Mouse (Mus musculus) heart, postnatal 0 days (tissue): ENCODE results near the gene Traf7. TPM values are rescaled to one million over a fixed set of nuclear protein-coding genes. Genes with fewer than 3 reads are reported as not detected.

Experiments used
- ATAC-seq: fragments of 200-750 bp; cut with Nextera tagmentation; 2 replicates; pipeline ENCODE4 v1.8.0; 2017; ENCODE audit warnings: low read depth, moderate number of reproducible peaks, moderate library complexity; ENCODE audit not compliant: insufficient read depth
- DNase-seq: peaks from one replicate; pipeline ENCODE4 v3.0.0-alpha.2; 2016; ENCODE audit warnings: low spot score
- H3K27ac ChIP-seq: fragments of 300-500 bp; sonication (generic); 2 replicates; pipeline ENCODE4 v1.5.1; 2014; ENCODE audit warnings: low read depth, mild to moderate bottlenecking
- H3K27me3 ChIP-seq: fragments of 300-500 bp; sonication (generic); 2 replicates; pipeline ENCODE4 v1.6.1; 2014; ENCODE audit warnings: low read length, mixed read lengths; ENCODE audit not compliant: control insufficient read depth, insufficient read depth
- H3K36me3 ChIP-seq: fragments of 300-500 bp; sonication (generic); replicated peaks from 2 replicates; pipeline ENCODE4 v1.6.1; 2014; ENCODE audit warnings: low read length, mixed read lengths; ENCODE audit not compliant: control insufficient read depth, insufficient read depth
- H3K4me1 ChIP-seq: fragments of 300-500 bp; sonication (generic); 2 replicates; pipeline ENCODE4 v1.6.1; 2014; ENCODE audit warnings: antibody characterized with exemption; ENCODE audit not compliant: control insufficient read depth, insufficient read depth
- H3K4me2 ChIP-seq: fragments of 300-500 bp; sonication (generic); 2 replicates; pipeline ENCODE4 v1.6.1; 2014; ENCODE audit warnings: low read depth, mild to moderate bottlenecking, low read length, moderate library complexity
- H3K4me3 ChIP-seq: fragments of 300-500 bp; sonication (generic); 2 replicates; pipeline ENCODE4 v1.5.1; 2014; ENCODE audit warnings: low read depth, low read length
- H3K9ac ChIP-seq: fragments of 300-500 bp; sonication (generic); replicated peaks from 2 replicates; pipeline ENCODE4 v1.6.1; 2014; ENCODE audit warnings: low read depth, low read length, mixed read lengths
- H3K9me3 ChIP-seq: fragments of 300-500 bp; sonication (generic); replicated peaks from 2 replicates; pipeline ENCODE4 v1.6.1; 2016; ENCODE audit warnings: low read length; ENCODE audit not compliant: control insufficient read depth
- CTCF ChIP-seq: IDR thresholded peaks from 2 replicates; pipeline ENCODE4 v1.5.1; 2016; ENCODE audit warnings: antibody characterized with exemption, control low read depth, low read depth
- EP300 ChIP-seq: IDR thresholded peaks from 2 replicates; pipeline ENCODE4 v1.6.1; 2016; ENCODE audit warnings: antibody characterized with exemption, low read depth
- WGBS: fragments of 180-500 bp; shearing (Covaris S2); extraction: QIAGEN DNeasy Blood & Tissue Kit; methylation state at CpG from one replicate; pipeline ENCODE4 v1.1.7; 2014; 5-methylcytosine and 5-hydroxymethylcytosine counted together
- polyA plus RNA-seq: library from polyadenylated mRNA; unstranded; fragments of >200 nt; fragmentation: Nextera tagmentation; extraction: Ambion mirVana; gene quantifications from 2 replicates; pipeline ENCODE4 v1.2.1, GENCODE M21; 2015
- total RNA-seq: library from RNA; depleted of rRNA; stranded (reverse); fragments of >200 nt; gene quantifications from 2 replicates; pipeline ENCODE4 v1.2.3, GENCODE M21; 2014; ENCODE audit warnings: low replicate concordance

The Traf7 gene
- total and polyA plus RNA-seq, 2 experiments from 2014 or later = 48.9 to 281 TPM

DNA sequence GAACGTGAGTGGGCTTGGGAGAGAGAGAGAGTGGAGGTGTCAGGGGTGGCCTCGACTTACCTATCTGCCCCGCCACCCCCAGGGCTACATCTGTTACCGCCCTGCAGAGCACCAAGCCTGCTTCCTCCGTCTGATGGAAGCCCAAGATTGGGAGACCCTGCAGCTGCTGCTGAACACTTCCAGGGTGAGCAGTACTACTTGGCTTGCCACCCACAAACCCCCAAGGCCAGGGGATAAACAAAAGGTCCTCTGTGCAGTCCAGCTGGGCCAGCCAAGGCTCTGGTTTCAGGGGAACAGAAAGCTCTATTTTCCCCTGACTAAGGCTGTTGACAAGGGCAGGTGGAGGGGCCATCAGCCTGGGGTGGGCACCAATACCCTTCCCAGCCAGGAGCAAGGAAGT lies 53.2 kb downstream of the Traf7 start:
- Histone ChIP-seq H3K4me1 (peaks cover 21% of the 10 kb centered on the region), H3K27me3 (no peaks in the 10 kb centered on the region), H3K27ac (no peak overlapping the region), H3K36me3 (peaks cover 38% of the 10 kb centered on the region), H3K4me2 (no peak overlapping the region), H3K9me3 (no peaks in the 10 kb centered on the region), H3K9ac (no peak overlapping the region), H3K4me3 (no peak overlapping the region)
- DNase-seq = no peak
- TF ChIP-seq CTCF (no peak), EP300 (no peak)
- WGBS = 80% methylated on average over 5 of the region's 5 CpGs
- no peak for ATAC-seq

DNA sequence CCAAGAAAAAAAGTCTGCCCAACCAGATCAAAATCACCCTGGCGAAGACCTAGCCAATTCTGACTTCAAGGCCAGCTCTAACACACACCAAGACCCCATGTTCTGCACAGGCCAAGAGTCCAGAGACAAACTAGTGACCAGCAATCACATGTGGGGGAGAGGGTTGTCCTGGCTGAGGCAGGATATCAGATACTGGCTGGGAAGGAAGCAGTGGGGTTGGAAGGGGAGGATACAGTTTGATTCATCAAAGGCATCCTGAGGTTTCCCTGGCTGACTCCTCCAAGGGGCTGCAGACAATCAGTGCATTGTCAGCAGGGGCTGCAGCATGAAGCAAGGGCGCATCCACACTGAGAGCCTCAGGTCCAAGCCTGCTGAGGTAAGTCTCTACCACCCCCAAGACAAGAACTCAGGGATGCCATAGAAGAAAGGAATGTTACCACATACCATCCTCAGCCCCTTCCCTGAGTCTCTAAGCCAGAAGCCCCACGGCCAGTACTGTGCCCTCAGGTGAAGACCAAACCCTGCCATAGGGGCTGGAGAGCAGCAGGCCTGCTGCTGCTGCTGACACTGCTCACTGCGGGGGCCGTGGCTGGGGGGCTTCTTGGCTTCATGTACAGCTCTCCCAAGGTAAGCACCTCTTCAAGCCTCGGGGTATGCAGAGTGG lies 54.0 kb downstream of the Traf7 start, which contains the start of gene Bricd5:
Gene Bricd5 (plus strand): TSS at position 273 of the 664 bp plus-strand sequence.
- 0 out of 2 replicates have a peak within 1 kb of the TSS, but pooled peaks have one; percentile 21 for H3K4me2 ChIP-seq
- H3K27ac ChIP-seq = peak within 1 kb of the TSS; percentile 13
- H3K36me3 ChIP-seq = peaks cover 38% of the 10 kb centered on the region
- no peak for DNase-seq
- H3K9ac ChIP-seq = no peak within 1 kb of the TSS; the same call in 1 of the 2 replicates
- TF ChIP-seq CTCF = no peak
- TF ChIP-seq EP300 = no peak
- H3K4me1 ChIP-seq = peaks cover 21% of the 10 kb centered on the region
- WGBS = 74% methylated on average over 6 of the region's 6 CpGs
- H3K27me3 ChIP-seq = no peaks in the 10 kb centered on the region
- no peak within 1 kb of the TSS for H3K4me3 ChIP-seq
- H3K9me3 ChIP-seq = no peaks in the 10 kb centered on the region
- ATAC-seq = no peak

DNA sequence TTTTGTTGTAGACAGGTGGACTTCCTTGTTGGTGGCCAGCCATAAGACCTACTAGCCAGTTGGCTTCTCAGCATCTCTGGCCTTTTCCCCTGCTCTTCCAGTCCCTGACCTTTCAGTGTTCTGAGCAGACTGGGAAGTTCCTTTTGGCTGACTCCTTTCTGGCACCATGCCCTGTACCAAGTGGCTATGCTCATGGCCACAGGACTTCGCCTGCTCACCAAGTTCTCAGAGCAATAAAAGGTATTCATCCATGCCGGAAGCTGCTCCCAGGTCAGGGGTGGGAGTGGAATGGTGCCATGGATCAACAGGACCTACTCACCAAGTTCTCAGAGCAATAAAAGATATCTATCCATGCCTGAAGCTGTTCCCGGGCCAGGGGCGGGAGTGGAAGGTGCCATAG lies 55.2 kb downstream of the Traf7 start:
- peaks cover 38% of the 10 kb centered on the region for H3K36me3 ChIP-seq
- no peak overlapping the region for H3K4me3 ChIP-seq
- peak overlapping the region; percentile 86; the same call in 1 of the 2 replicates for H3K4me2 ChIP-seq
- no peaks in the 10 kb centered on the region for H3K9me3 ChIP-seq
- H3K27me3 ChIP-seq = no peaks in the 10 kb centered on the region
- peak overlapping the region; percentile 14; the same call in 1 of the 2 replicates for H3K27ac ChIP-seq
- peaks cover 21% of the 10 kb centered on the region for H3K4me1 ChIP-seq
- ATAC-seq (no peak), DNase-seq (peak; percentile 52)
- TF ChIP-seq CTCF = no peak
- TF ChIP-seq EP300 = no peak
- WGBS = 43% methylated on average over 4 of the region's 4 CpGs
- 0 out of 2 replicates have a peak overlapping the region, but pooled peaks have one; percentile 67 for H3K9ac ChIP-seq

DNA sequence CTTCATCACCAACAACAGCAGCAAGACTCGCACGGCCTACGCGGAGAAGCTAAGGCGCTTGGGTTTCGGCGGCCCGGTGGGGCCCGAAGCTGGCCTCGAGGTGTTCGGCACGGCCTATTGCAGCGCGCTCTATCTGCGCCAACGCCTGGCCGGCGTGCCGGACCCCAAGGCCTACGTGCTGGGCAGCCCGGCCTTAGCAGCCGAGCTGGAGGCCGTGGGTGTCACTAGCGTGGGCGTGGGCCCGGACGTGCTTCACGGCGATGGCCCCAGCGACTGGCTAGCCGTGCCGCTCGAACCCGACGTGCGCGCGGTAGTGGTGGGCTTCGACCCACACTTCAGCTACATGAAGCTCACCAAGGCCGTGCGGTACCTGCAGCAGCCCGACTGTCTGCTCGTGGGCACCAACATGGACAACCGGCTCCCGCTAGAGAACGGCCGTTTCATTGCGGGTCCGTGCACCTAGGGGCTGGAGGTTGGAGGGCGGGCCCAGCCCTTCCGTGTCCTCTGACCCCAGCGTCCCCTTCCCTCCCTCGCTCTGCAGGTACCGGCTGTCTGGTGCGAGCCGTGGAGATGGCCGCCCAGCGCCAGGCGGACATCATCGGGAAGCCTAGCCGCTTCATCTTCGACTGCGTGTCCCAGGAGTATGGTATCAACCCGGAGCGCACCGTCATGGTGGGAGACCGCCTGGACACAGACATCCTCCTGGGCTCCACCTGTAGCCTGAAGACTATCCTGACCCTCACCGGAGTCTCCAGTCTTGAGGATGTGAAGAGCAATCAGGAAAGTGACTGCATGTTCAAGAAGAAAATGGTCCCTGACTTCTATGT lies 56.8 kb downstream of the Traf7 start:
- H3K27ac ChIP-seq = peak overlapping the region; percentile 84
- no peaks in the 10 kb centered on the region for H3K9me3 ChIP-seq
- TF ChIP-seq EP300 (no peak), CTCF (no peak)
- H3K4me1 ChIP-seq = peaks cover 21% of the 10 kb centered on the region
- ATAC-seq (peak; percentile 33), DNase-seq (no peak)
- H3K4me3 ChIP-seq = peak overlapping the region; percentile 66
- H3K9ac ChIP-seq = peak overlapping the region; percentile 67
- H3K27me3 ChIP-seq = no peaks in the 10 kb centered on the region
- 1% methylated on average over 68 of the region's 68 CpGs for WGBS
- peaks cover 23% of the 10 kb centered on the region for H3K36me3 ChIP-seq
- H3K4me2 ChIP-seq = peak overlapping the region; percentile 86

DNA sequence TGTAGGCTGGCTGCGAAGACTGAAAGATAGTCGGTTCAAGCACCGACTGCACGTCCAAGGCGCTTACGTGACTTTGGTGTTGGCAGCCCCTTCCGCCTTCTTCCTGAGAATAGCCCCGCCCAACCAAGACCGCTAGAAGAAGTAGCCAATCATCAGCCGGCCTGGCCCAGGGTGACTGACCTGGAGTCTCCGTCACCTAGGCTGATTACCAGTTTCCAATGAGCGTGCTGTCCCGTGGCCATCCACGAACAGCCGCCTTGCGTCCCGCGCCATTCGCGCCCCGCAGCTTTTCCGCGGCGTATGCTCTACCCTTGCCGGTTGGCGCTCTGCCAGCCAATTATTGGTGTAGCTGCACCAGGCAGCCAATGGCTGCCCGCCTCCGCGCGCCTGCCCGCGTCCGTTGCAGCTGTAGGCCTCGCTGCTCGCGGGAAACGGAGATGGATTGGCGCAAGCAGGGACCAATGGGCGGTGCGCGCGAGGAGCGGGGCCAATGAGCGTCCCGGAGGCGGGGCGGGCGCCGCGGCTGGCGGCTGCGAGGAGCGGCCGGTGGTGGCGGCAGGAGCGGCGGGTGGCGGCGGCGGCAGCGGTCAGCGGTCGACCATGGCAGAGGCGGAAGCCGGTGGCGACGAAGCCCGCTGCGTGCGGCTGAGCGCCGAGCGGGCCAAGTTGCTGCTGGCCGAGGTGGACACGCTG lies 57.7 kb downstream of the Traf7 start, which contains the start of the genes E4f1 and Pgp:
Gene E4f1 (minus strand): TSS at position 404 of the 693 bp plus-strand sequence.
Gene Pgp (plus strand): TSS at position 483 of the 693 bp plus-strand sequence.
- H3K27me3 ChIP-seq = no peaks in the 10 kb centered on the region
- under 1% methylated on average over 71 of the region's 75 CpGs for WGBS

More for the DNA sequence above, 57.7 kb downstream of the Traf7 start, which contains the start of the genes E4f1 and Pgp:
- H3K27ac ChIP-seq = peak within 1 kb of the TSS; percentile 84
- peak within 1 kb of the TSS; percentile 66 for H3K4me3 ChIP-seq
- peak within 1 kb of the TSS; percentile 67 for H3K9ac ChIP-seq
- ATAC-seq (peak; percentile 96), DNase-seq (peak; percentile 98)
- H3K4me2 ChIP-seq = peak within 1 kb of the TSS; percentile 86
- H3K4me1 ChIP-seq = peaks cover 21% of the 10 kb centered on the region
- peaks cover 14% of the 10 kb centered on the region for H3K36me3 ChIP-seq
- H3K9me3 ChIP-seq = no peaks in the 10 kb centered on the region
- TF ChIP-seq CTCF (no peak), EP300 (peak; percentile 69; the same call in 1 of the 2 replicates)
